8 mouse cellular contexts compared by ENCODE assay signal in genomic region chr12:30039565-30039964, GRCm38 (mm10).
DNase-seq lines count a peak whose midpoint lies in the region; ATAC-seq and TF ChIP-seq lines count a peak whose summit lies in the region.

No protein-coding gene starts in this region.

- H3K4me3 ChIP-seq in liver, adult 2 months (ENCODE audit: insufficient read depth, low read depth, low read length): no peak overlapping the region
- H3K4me3 ChIP-seq in liver, embryonic 11.5 days (ENCODE audit: low read depth, low read length): no peak overlapping the region
- no peak overlapping the region for H3K4me3 ChIP-seq in kidney, embryonic 15.5 days (replicated peaks)
- H3K4me3 ChIP-seq in small intestine, adult 2 months (ENCODE audit: low read depth, low read length): no peak overlapping the region

- 40% methylated on average over 4 of the region's 4 CpGs for WGBS in liver, adult 2 months
- WGBS in liver, embryonic 11.5 days: 41% methylated on average over 4 of the region's 4 CpGs
- 41% methylated on average over 4 of the region's 4 CpGs for WGBS in kidney, embryonic 15.5 days
- WGBS in small intestine, adult 2 months: 38% methylated on average over 4 of the region's 4 CpGs

- H3K4me2 ChIP-seq in liver, embryonic 11.5 days: no peak overlapping the region
- H3K4me2 ChIP-seq in kidney, embryonic 15.5 days: no peak overlapping the region

- H3K4me1 ChIP-seq in liver, adult 2 months (ENCODE audit: control insufficient read depth, insufficient read depth, low read length): no peaks in the 10 kb centered on the region
- no peaks in the 10 kb centered on the region for H3K4me1 ChIP-seq in liver, embryonic 11.5 days (replicated peaks; ENCODE audit: control insufficient read depth, insufficient read depth, low read length)
- H3K4me1 ChIP-seq in kidney, embryonic 15.5 days: peaks cover 4% of the 10 kb centered on the region; the same call in 1 of the 2 replicates
- no peaks in the 10 kb centered on the region for H3K4me1 ChIP-seq in small intestine, adult 2 months (ENCODE audit: control insufficient read depth, insufficient read depth, insufficient read length, low read length)

- ATAC-seq in liver, embryonic 11.5 days (replicated peaks; ENCODE audit: low FRiP score): no peak
- ATAC-seq in kidney, embryonic 15.5 days (replicated peaks; ENCODE audit: low FRiP score): peak; percentile 55; the same call in 1 of the 2 replicates
- ATAC-seq in activated CD4-positive, CD25-positive, alpha-beta regulatory T cell, adult 4 months: no peak

- H3K9me3 ChIP-seq in liver, embryonic 11.5 days (ENCODE audit: control insufficient read depth, low read length): no peaks in the 10 kb centered on the region
- no peaks in the 10 kb centered on the region for H3K9me3 ChIP-seq in kidney, embryonic 15.5 days (replicated peaks)

- H3K36me3 ChIP-seq in liver, adult 2 months (ENCODE audit: control insufficient read depth, insufficient read depth, low read length): no peaks in the 10 kb centered on the region
- no peaks in the 10 kb centered on the region for H3K36me3 ChIP-seq in liver, embryonic 11.5 days (ENCODE audit: control insufficient read depth, insufficient read depth, low read length)
- no peaks in the 10 kb centered on the region for H3K36me3 ChIP-seq in kidney, embryonic 15.5 days
- H3K36me3 ChIP-seq in small intestine, adult 2 months (ENCODE audit: control insufficient read depth, insufficient read depth, low read length): no peaks in the 10 kb centered on the region

- TF ChIP-seq CTCF in liver, adult 2 months (IDR thresholded peaks at IDR 0.05; ENCODE audit: low read depth, low read length): peak; percentile 75
- peak; percentile 58; the same call in 1 of the 2 replicates for TF ChIP-seq CTCF in small intestine, adult 2 months (IDR thresholded peaks at IDR 0.05; ENCODE audit: extremely low read depth, insufficient read length, insufficient replicate concordance, low read depth, low read length)

- no peaks in the 10 kb centered on the region for H3K27me3 ChIP-seq in liver, adult 2 months (ENCODE audit: control insufficient read depth, insufficient read depth, low read length)
- H3K27me3 ChIP-seq in liver, embryonic 11.5 days (replicated peaks; ENCODE audit: control insufficient read depth, insufficient read depth, low read length): no peaks in the 10 kb centered on the region
- H3K27me3 ChIP-seq in kidney, embryonic 15.5 days: no peaks in the 10 kb centered on the region
- no peaks in the 10 kb centered on the region for H3K27me3 ChIP-seq in small intestine, adult 2 months (ENCODE audit: control insufficient read depth, insufficient read depth, low read length)

- no peaks in the 10 kb centered on the region for H3K79me2 ChIP-seq in liver, adult 2 months (ENCODE audit: control insufficient read depth, insufficient read depth, low read length)

- no peak overlapping the region for H3K9ac ChIP-seq in liver, adult 2 months (ENCODE audit: low read depth, low read length)
- H3K9ac ChIP-seq in liver, embryonic 11.5 days (ENCODE audit: low read depth, low read length): no peak overlapping the region
- H3K9ac ChIP-seq in kidney, embryonic 15.5 days: no peak overlapping the region

- TF ChIP-seq POLR2A in liver, adult 2 months (IDR thresholded peaks at IDR 0.05; ENCODE audit: extremely low read depth, insufficient read depth, low read length): no peak
- no peak for TF ChIP-seq POLR2A in small intestine, adult 2 months (IDR thresholded peaks at IDR 0.05; ENCODE audit: low read depth, low read length)

- peak; percentile 31 for DNase-seq in liver, adult 2 months (ENCODE audit: extremely low read depth, low read depth, low spot score)
- DNase-seq in liver, embryonic 11.5 days (ENCODE audit: low spot score): no peak
- DNase-seq in brain, adult 2 months (ENCODE audit: low read depth, low spot score): peak; percentile 75
- peak; percentile 54 for DNase-seq in forelimb bud, embryonic 11.5 days (ENCODE audit: low read depth, low spot score)
- DNase-seq in lung, postnatal 14 days: peak; percentile 64

- H3K27ac ChIP-seq in liver, adult 2 months (replicated peaks; ENCODE audit: insufficient read depth, low read depth, low read length): no peak overlapping the region
- H3K27ac ChIP-seq in liver, embryonic 11.5 days (ENCODE audit: low read depth, low read length): no peak overlapping the region
- 0 out of 2 replicates have a peak overlapping the region, but pooled peaks have one; percentile 43 for H3K27ac ChIP-seq in kidney, embryonic 15.5 days
- no peak overlapping the region for H3K27ac ChIP-seq in small intestine, adult 2 months (ENCODE audit: insufficient read depth, low read depth, low read length)
